ENCODE assay signal across 9 mouse cellular contexts in the genomic region with DNA sequence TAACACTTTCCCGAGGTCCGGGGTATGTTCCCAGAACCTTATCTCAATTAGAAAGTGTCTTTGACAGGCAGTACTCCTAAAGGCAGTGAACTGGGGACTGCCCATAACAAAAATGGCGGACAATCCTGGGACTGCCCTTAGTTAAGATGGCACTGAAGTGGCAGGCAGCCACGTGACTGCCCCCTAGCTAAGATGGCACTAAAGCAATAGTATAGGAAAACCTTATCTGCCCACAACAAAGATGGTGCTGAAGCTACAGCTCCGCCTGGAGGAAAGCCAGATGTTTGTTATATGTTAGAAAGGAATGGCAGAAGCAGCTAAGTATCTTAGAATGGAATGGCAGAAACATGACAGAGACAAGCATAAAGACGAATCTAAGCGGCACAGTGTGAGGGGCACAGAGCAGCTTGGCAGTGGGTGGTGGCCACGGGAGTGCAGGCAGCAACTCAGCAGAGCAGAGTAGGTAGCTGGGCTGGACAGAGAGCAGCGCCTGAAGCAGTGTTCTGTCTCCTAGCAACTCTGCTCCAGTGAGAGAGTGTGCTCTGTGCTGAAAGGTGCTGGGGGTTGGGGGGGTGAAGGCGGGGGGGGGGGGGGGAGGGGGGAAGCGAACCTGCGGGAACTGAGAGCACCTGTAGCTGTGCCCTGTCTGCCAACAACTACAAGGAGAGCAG. TPM values are rescaled to one million over a fixed set of nuclear protein-coding genes. Genes with fewer than 3 reads are reported as not detected.
DNase-seq lines count a peak whose midpoint lies in the region; ATAC-seq and TF ChIP-seq lines count a peak whose summit lies in the region.
"Had no signal": no experiment of that assay in that cellular context is flagged by ENCODE, and none has a peak within 500 bp of the region (broad histone marks: within the 10 kb centered on the region; RNA-seq: fewer than 3 reads in every experiment).

No protein-coding gene starts in this region.

- WGBS in neural tube, embryonic 11.5 days, result 65% methylated on average over 9 of the region's 12 CpGs
- 51% methylated on average over 11 of the region's 12 CpGs for WGBS in hindbrain, embryonic 12.5 days
- 45% methylated on average over 11 of the region's 12 CpGs for WGBS in liver, embryonic 13.5 days (ENCODE audit: insufficient replicate concordance)

- H3K36me3 ChIP-seq in neural tube, embryonic 11.5 days (ENCODE audit: control insufficient read depth, insufficient read depth, low read length), result no peaks in the 10 kb centered on the region
- no peaks in the 10 kb centered on the region for H3K36me3 ChIP-seq in hindbrain, embryonic 12.5 days
- H3K36me3 ChIP-seq in liver, embryonic 13.5 days, result no peaks in the 10 kb centered on the region

- H3K9ac ChIP-seq in neural tube, embryonic 11.5 days (ENCODE audit: low read length), result no peak overlapping the region
- no peak overlapping the region for H3K9ac ChIP-seq in hindbrain, embryonic 12.5 days
- H3K9ac ChIP-seq in liver, embryonic 13.5 days, result no peak overlapping the region

- H3K27ac ChIP-seq in neural tube, embryonic 11.5 days (ENCODE audit: low read depth, low read length), result no peak overlapping the region
- H3K27ac ChIP-seq in hindbrain, embryonic 12.5 days, result no peak overlapping the region
- no peak overlapping the region for H3K27ac ChIP-seq in liver, embryonic 13.5 days
- H3K27ac ChIP-seq in gastrocnemius, adult 2 months, result no peak overlapping the region

- no peak for TF ChIP-seq CTCF in gastrocnemius, adult 2 months (IDR thresholded peaks at IDR 0.05)

- no peak for ATAC-seq in neural tube, embryonic 11.5 days (ENCODE audit: insufficient read depth, low FRiP score, low TSS enrichment)
- peak; percentile 83 for ATAC-seq in hindbrain, embryonic 12.5 days (ENCODE audit: low FRiP score)
- peak; percentile 29; the same call in 1 of the 2 replicates for ATAC-seq in liver, embryonic 13.5 days (ENCODE audit: low read depth)

- no peak overlapping the region for H3K4me2 ChIP-seq in neural tube, embryonic 11.5 days (ENCODE audit: low read depth)
- peak overlapping the region; percentile 38 for H3K4me2 ChIP-seq in hindbrain, embryonic 12.5 days (replicated peaks)
- no peak overlapping the region for H3K4me2 ChIP-seq in liver, embryonic 13.5 days

- intact Hi-C loops in gastrocnemius, adult 2 months (cut with DNase I), result no loop called here

- no peaks in the 10 kb centered on the region for H3K9me3 ChIP-seq in neural tube, embryonic 11.5 days (ENCODE audit: control insufficient read depth, low read length)
- H3K9me3 ChIP-seq in hindbrain, embryonic 12.5 days (replicated peaks), result no peaks in the 10 kb centered on the region
- no peaks in the 10 kb centered on the region for H3K9me3 ChIP-seq in liver, embryonic 13.5 days (replicated peaks)

- H3K4me1 ChIP-seq in neural tube, embryonic 11.5 days (ENCODE audit: control insufficient read depth, insufficient read depth, low read length), result no peaks in the 10 kb centered on the region
- H3K4me1 ChIP-seq in hindbrain, embryonic 12.5 days, result no peaks in the 10 kb centered on the region
- no peaks in the 10 kb centered on the region for H3K4me1 ChIP-seq in liver, embryonic 13.5 days (replicated peaks)

- no peaks in the 10 kb centered on the region for H3K27me3 ChIP-seq in neural tube, embryonic 11.5 days (ENCODE audit: control insufficient read depth, insufficient read depth, low read length)
- H3K27me3 ChIP-seq in hindbrain, embryonic 12.5 days, result no peaks in the 10 kb centered on the region
- H3K27me3 ChIP-seq in liver, embryonic 13.5 days, result no peaks in the 10 kb centered on the region

- H3K4me3 ChIP-seq in neural tube, embryonic 11.5 days (ENCODE audit: low read depth, low read length), result no peak overlapping the region
- H3K4me3 ChIP-seq in hindbrain, embryonic 12.5 days, result peak overlapping the region; percentile 16; the same call in 1 of the 2 replicates
- H3K4me3 ChIP-seq in liver, embryonic 13.5 days (replicated peaks), result no peak overlapping the region
- no peak overlapping the region for H3K4me3 ChIP-seq in gastrocnemius, adult 2 months
- H3K4me3 ChIP-seq: myocyte had no signal

- peak; percentile 26 for DNase-seq in cerebellum, adult 11-12 months
- no peak for DNase-seq in cerebellum, adult 11 months
- DNase-seq in neural tube, embryonic 11.5 days (ENCODE audit: low spot score), result peak; percentile 17
- no peak for DNase-seq in neural tube, embryonic 10.5 days (ENCODE audit: extremely low spot score, low spot score)
- no peak for DNase-seq in liver, embryonic 13.5 days
- no peak for DNase-seq in spleen, postnatal 36 days (ENCODE audit: low spot score in 2 of 2)
- DNase-seq in gastrocnemius, adult 2 months, result no peak

RNA-seq across cellular contexts. Expression of a gene that starts 14.3 kb away (rescaled TPM):
- polyA plus RNA-seq in neural tube, embryonic 11.5 days (2014; fragmentation: Nextera tagmentation; extraction: Ambion mirVana), result 46.5 and 47.9 TPM in 2 replicates
- 43.3 and 45.1 TPM in 2 replicates for polyA plus RNA-seq in hindbrain, embryonic 12.5 days (2016; fragmentation: Nextera tagmentation; extraction: Ambion mirVana)
- polyA plus RNA-seq in liver, embryonic 13.5 days (2015; fragmentation: Nextera tagmentation; extraction: Ambion mirVana), result 11.6 and 16.3 TPM in 2 replicates
- 1 to 10 TPM; 3.2 to 3.6 TPM for total RNA-seq in gastrocnemius, adult 2 months (2021)

Comparison
In these comparisons a context has a peak if more than half of its experiments do, and no peak if none do; other contexts are left out.
1. DNase-seq: peak in cerebellum, adult 11-12 months (single experiment) and neural tube, embryonic 11.5 days (single experiment); none in cerebellum, adult 11 months (single experiment), neural tube, embryonic 10.5 days (single experiment), liver, embryonic 13.5 days (single experiment), spleen, postnatal 36 days (0 of 2) and gastrocnemius, adult 2 months (single experiment).